Mouse (Mus musculus) bone marrow, adult 2 months (tissue): Measurements from ENCODE around the gene Ascc1.

ENCODE experiments used
- CTCF ChIP-seq: fragments of 200-500 bp; IDR thresholded peaks from 2 replicates; pipeline ENCODE4 v1.5.1; 2011; ENCODE audit warnings: low read length, control low read depth; ENCODE audit not compliant: control insufficient read depth, insufficient read depth
- POLR2A ChIP-seq: fragments of 200-500 bp; IDR thresholded peaks from 2 replicates; pipeline ENCODE4 v1.6.1; 2011; ENCODE audit warnings: low read depth, mild to moderate bottlenecking, control low read depth, low read length, borderline replicate concordance; ENCODE audit not compliant: control insufficient read depth

GRCm38 (mm10) chr10:60053073-60053472 lies 50.5 kb downstream of the Ascc1 start:
- TF ChIP-seq CTCF, result no peak
- no peak for TF ChIP-seq POLR2A
